Mouse (Mus musculus) kidney, postnatal 0 days (tissue): ENCODE results near the gene Tnnc1. TPM values are rescaled to one million over a fixed set of nuclear protein-coding genes. Genes with fewer than 3 reads are reported as not detected.

ENCODE experiments used
- ATAC-seq: fragments of 200-750 bp; cut with Nextera tagmentation; replicated peaks from 2 replicates; pipeline ENCODE4 v1.8.0; 2017; ENCODE audit warnings: low read depth, moderate number of reproducible peaks, moderate TSS enrichment, moderate library complexity; ENCODE audit not compliant: low FRiP score
- DNase-seq: peaks from one replicate; pipeline ENCODE4 v3.0.0-alpha.2; 2016; ENCODE audit warnings: low spot score
- H3K27ac ChIP-seq: fragments of 300-500 bp; sonication (generic); 2 replicates; pipeline ENCODE4 v1.5.1; 2014; ENCODE audit warnings: mild to moderate bottlenecking
- H3K27me3 ChIP-seq: fragments of 300-500 bp; sonication (generic); 2 replicates; pipeline ENCODE4 v1.6.1; 2014; ENCODE audit warnings: low read length, mixed read lengths; ENCODE audit not compliant: insufficient read depth
- H3K36me3 ChIP-seq: fragments of 300-500 bp; sonication (generic); 2 replicates; pipeline ENCODE4 v1.6.1; 2014; ENCODE audit warnings: low read length, mixed read lengths; ENCODE audit not compliant: insufficient read depth
- H3K4me1 ChIP-seq: fragments of 300-500 bp; sonication (generic); replicated peaks from 2 replicates; pipeline ENCODE4 v1.6.1; 2014; ENCODE audit warnings: antibody characterized with exemption, low read length, mixed read lengths; ENCODE audit not compliant: insufficient read depth
- H3K4me2 ChIP-seq: fragments of 300-500 bp; sonication (generic); 2 replicates; pipeline ENCODE4 v1.6.1; 2014; ENCODE audit warnings: mild to moderate bottlenecking, low read length, moderate library complexity, mixed read lengths
- H3K4me3 ChIP-seq: fragments of 300-500 bp; sonication (generic); replicated peaks from 2 replicates; pipeline ENCODE4 v1.5.1; 2014; ENCODE audit warnings: low read depth, low read length
- H3K9ac ChIP-seq: fragments of 300-500 bp; sonication (generic); 2 replicates; pipeline ENCODE4 v1.6.1; 2014; ENCODE audit warnings: low read depth, low read length
- H3K9me3 ChIP-seq: fragments of 300-500 bp; sonication (generic); replicated peaks from 2 replicates; pipeline ENCODE4 v1.6.1; 2016; ENCODE audit warnings: low read length, inconsistent platforms, mixed read lengths
- CTCF ChIP-seq: IDR thresholded peaks from 2 replicates; pipeline ENCODE4 v1.5.1; 2016; ENCODE audit warnings: antibody characterized with exemption, low read depth, mild to moderate bottlenecking, moderate library complexity
- WGBS: fragments of 180-500 bp; shearing (Covaris S2); extraction: QIAGEN DNeasy Blood & Tissue Kit; methylation state at CpG from one replicate; pipeline ENCODE4 v1.1.7; 2014; 5-methylcytosine and 5-hydroxymethylcytosine counted together
- polyA plus RNA-seq: library from polyadenylated mRNA; unstranded; fragments of >200 nt; fragmentation: Nextera tagmentation; extraction: Ambion mirVana; gene quantifications from 2 replicates; pipeline ENCODE4 v1.2.1, GENCODE M21; 2015

Tnnc1 gene
- polyA plus RNA-seq, 1 experiment from 2014 or later = 0.95 TPM

DNA sequence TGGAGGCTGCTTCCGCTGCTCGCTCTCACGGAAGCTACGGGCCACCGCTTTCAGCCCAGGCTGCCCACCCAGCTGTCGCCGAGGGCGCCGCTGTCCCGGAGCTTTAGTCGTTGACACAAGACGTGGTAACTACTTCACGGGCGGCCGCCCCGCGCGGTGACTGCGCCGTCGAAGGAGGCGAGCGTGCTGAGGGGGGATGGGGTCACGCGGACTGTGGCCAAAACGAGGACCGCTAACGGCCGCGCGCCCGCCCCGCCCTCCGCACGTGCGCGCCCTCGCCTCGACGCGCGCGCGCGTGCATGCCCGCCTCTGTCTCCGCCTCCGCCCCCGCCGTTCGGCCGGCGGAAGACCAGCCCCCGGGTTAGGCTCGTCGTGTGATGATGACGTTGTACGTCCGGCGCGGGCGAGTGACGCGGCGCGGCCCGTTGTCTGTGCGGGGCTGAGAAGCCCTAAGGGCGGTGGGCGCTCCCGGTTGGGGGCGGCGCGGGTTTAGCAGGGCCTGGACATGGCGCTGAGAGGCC is 43.0 kb downstream of the Tnnc1 start, which contains the start of the genes Phf7 and Bap1:
Phf7 (minus strand) TSS at position 234 of the 521 bp plus-strand sequence.
Bap1 (plus strand) TSS at position 367 of the 521 bp plus-strand sequence.
- H3K4me3 ChIP-seq = peak within 1 kb of the TSS; percentile 99
- peak within 1 kb of the TSS; percentile 90 for H3K27ac ChIP-seq
- ATAC-seq (peak; percentile 94), DNase-seq (peak; percentile 96)
- under 1% methylated on average over 74 of the region's 75 CpGs for WGBS
- H3K4me1 ChIP-seq = 0 out of 2 replicates have a peak, but pooled peaks cover 3% of the 10 kb centered on the region
- H3K4me2 ChIP-seq = peak within 1 kb of the TSS; percentile 83
- peak within 1 kb of the TSS; percentile 99 for H3K9ac ChIP-seq
- peaks cover 34% of the 10 kb centered on the region for H3K36me3 ChIP-seq
- no peaks in the 10 kb centered on the region for H3K27me3 ChIP-seq
- no peaks in the 10 kb centered on the region for H3K9me3 ChIP-seq
- TF ChIP-seq CTCF = peak; percentile 14; the same call in 1 of the 2 replicates

DNA sequence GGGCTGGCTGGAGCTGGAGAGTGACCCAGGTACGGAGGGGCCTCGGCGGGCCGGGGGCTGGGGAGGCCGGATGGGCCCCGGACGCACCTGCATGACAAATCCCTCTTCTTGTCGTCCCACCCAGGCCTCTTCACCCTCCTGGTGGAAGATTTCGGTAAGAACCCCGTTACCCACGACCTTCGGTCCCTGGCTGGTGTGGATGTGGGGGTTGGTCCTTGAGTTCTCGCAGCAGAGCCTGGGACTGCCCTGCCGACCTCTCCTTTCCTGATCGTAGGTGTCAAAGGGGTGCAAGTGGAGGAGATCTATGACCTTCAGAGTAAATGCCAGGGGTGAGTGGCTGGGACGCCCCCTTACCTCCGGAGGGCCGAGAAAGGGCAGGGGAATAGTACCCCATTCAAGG is 43.5 kb downstream of the Tnnc1 start:
- no peaks in the 10 kb centered on the region for H3K9me3 ChIP-seq
- no peak; the same call in 1 of the 2 replicates for ATAC-seq
- peaks cover 39% of the 10 kb centered on the region for H3K36me3 ChIP-seq
- peak overlapping the region; percentile 83 for H3K4me2 ChIP-seq
- no peaks in the 10 kb centered on the region for H3K27me3 ChIP-seq
- no peak for TF ChIP-seq CTCF
- WGBS = 2% methylated on average over 18 of the region's 18 CpGs
- H3K9ac ChIP-seq = peak overlapping the region; percentile 99
- no peak for DNase-seq
- peak overlapping the region; percentile 99 for H3K4me3 ChIP-seq
- 0 out of 2 replicates have a peak, but pooled peaks cover 3% of the 10 kb centered on the region for H3K4me1 ChIP-seq
- peak overlapping the region; percentile 90 for H3K27ac ChIP-seq

DNA sequence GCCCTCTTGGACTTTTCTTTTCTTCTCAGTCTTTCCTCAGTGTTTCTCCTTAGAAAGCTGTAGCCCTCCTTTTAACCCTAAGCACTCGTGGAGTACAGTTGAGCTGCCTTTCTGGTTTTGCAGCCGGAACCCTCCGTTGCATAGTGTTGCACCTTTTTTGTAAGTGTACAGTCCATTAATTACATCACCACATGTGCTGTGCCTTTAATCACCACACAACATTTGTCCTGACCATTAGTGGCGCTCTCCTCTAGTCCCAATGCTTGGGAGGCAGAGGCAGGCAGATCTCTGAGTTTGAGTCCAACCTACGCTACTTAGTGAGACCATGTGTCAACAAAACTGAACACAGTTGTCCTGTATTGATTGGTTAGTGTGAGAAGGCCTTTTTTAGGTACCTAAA is 44.0 kb downstream of the Tnnc1 start:
- peak overlapping the region; percentile 99 for H3K4me3 ChIP-seq
- no peak for TF ChIP-seq CTCF
- H3K4me1 ChIP-seq = 0 out of 2 replicates have a peak, but pooled peaks cover 3% of the 10 kb centered on the region
- H3K9me3 ChIP-seq = no peaks in the 10 kb centered on the region
- ATAC-seq = no peak
- no peaks in the 10 kb centered on the region for H3K27me3 ChIP-seq
- WGBS = 82% methylated on average over 5 of the region's 5 CpGs
- peaks cover 43% of the 10 kb centered on the region for H3K36me3 ChIP-seq
- DNase-seq = no peak
- H3K4me2 ChIP-seq = peak overlapping the region; percentile 83
- H3K27ac ChIP-seq = peak overlapping the region; percentile 90
- H3K9ac ChIP-seq = peak overlapping the region; percentile 99

DNA sequence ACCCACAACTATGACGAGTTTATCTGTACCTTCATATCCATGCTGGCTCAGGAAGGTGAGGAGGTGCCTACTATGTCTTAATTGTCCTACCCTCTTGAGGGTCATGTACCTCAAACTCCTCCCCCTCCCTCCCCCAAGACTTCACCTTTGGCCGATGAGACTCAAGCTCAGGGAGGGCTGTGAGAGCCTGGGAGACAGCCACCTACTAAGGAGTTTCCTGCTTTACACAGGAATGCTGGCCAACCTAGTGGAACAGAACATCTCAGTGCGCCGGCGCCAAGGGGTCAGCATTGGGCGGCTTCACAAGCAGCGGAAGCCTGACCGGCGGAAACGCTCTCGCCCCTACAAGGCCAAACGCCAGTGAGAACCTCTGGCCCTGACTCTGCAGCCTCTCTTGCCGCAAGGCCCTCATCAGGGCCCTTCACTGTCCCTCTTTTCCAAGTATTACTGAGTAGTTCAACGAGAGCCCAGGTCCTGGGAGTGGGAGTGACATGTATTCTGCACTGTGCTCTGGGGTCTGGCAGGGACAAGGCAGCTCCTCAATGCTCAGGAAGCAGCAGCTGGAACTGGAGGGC is 50.5 kb downstream of the Tnnc1 start:
- H3K27me3 ChIP-seq = no peaks in the 10 kb centered on the region
- 91% methylated on average over 14 of the region's 14 CpGs for WGBS
- no peak overlapping the region for H3K27ac ChIP-seq
- peak; percentile 66 for ATAC-seq
- no peak for TF ChIP-seq CTCF
- no peak overlapping the region for H3K4me2 ChIP-seq
- peaks cover 81% of the 10 kb centered on the region for H3K36me3 ChIP-seq
- no peak overlapping the region for H3K4me3 ChIP-seq
- H3K4me1 ChIP-seq = no peaks in the 10 kb centered on the region
- no peak overlapping the region for H3K9ac ChIP-seq
- no peaks in the 10 kb centered on the region for H3K9me3 ChIP-seq
- DNase-seq = no peak

DNA sequence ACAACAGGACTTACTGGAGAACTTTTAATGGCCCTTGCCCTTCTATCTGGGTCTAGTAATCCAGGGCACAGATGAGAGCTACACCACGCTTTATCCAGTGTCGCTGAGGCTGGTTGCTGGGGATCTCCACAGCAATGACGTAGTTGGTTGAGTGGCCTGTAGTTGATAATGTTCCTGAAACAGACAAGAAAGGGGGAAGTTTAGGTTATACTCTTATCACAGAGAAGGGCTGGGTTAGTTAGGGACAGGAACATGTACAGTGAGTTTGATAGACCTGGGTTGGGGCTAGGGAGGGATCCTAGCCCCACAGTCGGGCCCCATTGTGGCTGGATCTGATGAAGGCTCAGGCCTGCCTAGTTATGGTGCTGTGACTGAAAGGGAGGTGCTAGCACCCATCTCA is 52.3 kb downstream of the Tnnc1 start:
- H3K4me2 ChIP-seq = no peak overlapping the region
- H3K4me3 ChIP-seq = no peak overlapping the region
- ATAC-seq (no peak), DNase-seq (no peak)
- no peaks in the 10 kb centered on the region for H3K9me3 ChIP-seq
- no peak overlapping the region for H3K27ac ChIP-seq
- 97% methylated on average over 4 of the region's 4 CpGs for WGBS
- H3K27me3 ChIP-seq = no peaks in the 10 kb centered on the region
- no peak overlapping the region for H3K9ac ChIP-seq
- H3K36me3 ChIP-seq = peaks cover 63% of the 10 kb centered on the region
- H3K4me1 ChIP-seq = no peaks in the 10 kb centered on the region
- no peak for TF ChIP-seq CTCF

DNA sequence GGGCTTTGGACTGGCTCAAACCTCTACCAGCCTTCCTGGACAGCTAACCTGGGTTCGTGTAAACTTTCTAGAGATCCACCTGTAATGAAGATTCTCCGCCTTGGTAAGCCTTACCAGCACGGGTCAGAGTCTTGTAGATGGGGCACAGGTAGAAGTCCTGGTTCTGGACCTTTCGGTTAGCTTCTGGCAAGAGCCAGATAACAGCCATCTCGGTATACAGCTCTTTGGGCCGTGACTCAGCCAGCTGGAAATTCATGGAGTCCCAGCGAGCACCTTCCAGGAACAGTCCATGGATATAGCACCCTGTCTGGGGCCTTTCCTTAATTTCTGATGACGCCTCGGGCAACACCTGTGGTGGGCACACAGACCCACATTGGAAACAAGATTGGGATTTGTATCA is 52.8 kb downstream of the Tnnc1 start:
- H3K4me2 ChIP-seq = no peak overlapping the region
- H3K36me3 ChIP-seq = peaks cover 58% of the 10 kb centered on the region
- H3K4me3 ChIP-seq = no peak overlapping the region
- no peak for TF ChIP-seq CTCF
- no peak overlapping the region for H3K9ac ChIP-seq
- ATAC-seq (no peak), DNase-seq (no peak)
- WGBS = 95% methylated on average over 9 of the region's 9 CpGs
- H3K27me3 ChIP-seq = no peaks in the 10 kb centered on the region
- no peak overlapping the region for H3K27ac ChIP-seq
- H3K4me1 ChIP-seq = no peaks in the 10 kb centered on the region
- H3K9me3 ChIP-seq = no peaks in the 10 kb centered on the region

Other genes with a start within 250 kb of the Tnnc1 start
- 63.2 and 64.3 TPM in 2 replicates for gene Glt8d1, start 206.9 kb upstream of the Tnnc1 start, polyA plus RNA-seq
- 541 and 596 TPM in 2 replicates for gene Spcs1, start 206.6 kb upstream of the Tnnc1 start, polyA plus RNA-seq
- gene Pbrm1, start 189.2 kb upstream of the Tnnc1 start, polyA plus RNA-seq = 67.3 and 75.8 TPM in 2 replicates
- 96.3 and 99.5 TPM in 2 replicates for gene Gnl3, start 189.2 kb upstream of the Tnnc1 start, polyA plus RNA-seq
- gene Smim4, start 79.4 kb upstream of the Tnnc1 start, polyA plus RNA-seq = 210 and 212 TPM in 2 replicates
- 201 and 204 TPM in 2 replicates for gene Nt5dc2, start 77.3 kb upstream of the Tnnc1 start, polyA plus RNA-seq
- gene Stab1, start 39.7 kb upstream of the Tnnc1 start, polyA plus RNA-seq = 26.4 and 27.8 TPM in 2 replicates
- gene Nisch, start 8.6 kb downstream of the Tnnc1 start, polyA plus RNA-seq = 197 and 214 TPM in 2 replicates
- gene Sema3g, start 9.5 kb downstream of the Tnnc1 start, polyA plus RNA-seq = 6.5 and 7.8 TPM in 2 replicates
- 16.8 and 18.1 TPM in 2 replicates for gene Phf7, start 43.0 kb downstream of the Tnnc1 start, polyA plus RNA-seq
- 57.8 and 63.4 TPM in 2 replicates for gene Bap1, start 43.1 kb downstream of the Tnnc1 start, polyA plus RNA-seq
- 4.3 and 4.4 TPM in 2 replicates for gene Dnah1, start 115.6 kb downstream of the Tnnc1 start, polyA plus RNA-seq
- 38.8 and 40.3 TPM in 2 replicates for gene Capn7, start 128.3 kb downstream of the Tnnc1 start, polyA plus RNA-seq
- 45.2 and 46.8 TPM in 2 replicates for gene Sh3bp5, start 227.8 kb downstream of the Tnnc1 start, polyA plus RNA-seq